Mouse (Mus musculus) 416B (cell line): ENCODE data around the gene Cela1.

ENCODE experiments used
- DNase-seq: peaks from one replicate; pipeline ENCODE4 v3.0.0; 2011; ENCODE audit warnings: low read depth

Gene Cela1

DNA sequence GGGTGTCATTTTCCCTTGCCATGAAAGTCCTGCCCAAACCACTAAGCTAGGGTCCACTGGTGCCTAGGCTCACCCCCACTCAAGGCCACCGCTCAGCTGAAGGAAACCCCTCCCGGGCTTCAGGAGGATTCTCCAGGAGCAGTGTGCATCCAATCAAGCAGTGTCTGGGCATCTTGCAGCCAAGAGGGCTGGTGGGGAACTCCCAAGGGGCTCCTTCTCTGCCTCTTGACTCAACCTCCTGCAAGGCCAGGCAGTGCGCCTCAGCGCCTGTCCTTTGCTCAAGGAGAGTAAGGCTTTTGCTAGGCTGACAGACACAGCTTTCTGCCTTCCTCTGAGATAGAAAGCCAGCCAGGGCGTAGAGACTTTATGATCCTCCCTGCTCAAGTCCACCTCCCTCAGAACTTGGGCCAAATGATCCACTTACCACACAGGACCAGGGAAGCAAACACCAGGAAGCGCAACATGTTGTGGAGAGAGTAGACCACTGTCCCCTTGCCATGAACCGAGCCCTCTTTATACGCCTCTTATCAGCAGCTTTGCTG is at the start of gene Cela1:
Gene Cela1, minus strand, starts transcription at position 492 of the 542 bp plus-strand sequence.
- DNase-seq, result peak; percentile 48

DNA sequence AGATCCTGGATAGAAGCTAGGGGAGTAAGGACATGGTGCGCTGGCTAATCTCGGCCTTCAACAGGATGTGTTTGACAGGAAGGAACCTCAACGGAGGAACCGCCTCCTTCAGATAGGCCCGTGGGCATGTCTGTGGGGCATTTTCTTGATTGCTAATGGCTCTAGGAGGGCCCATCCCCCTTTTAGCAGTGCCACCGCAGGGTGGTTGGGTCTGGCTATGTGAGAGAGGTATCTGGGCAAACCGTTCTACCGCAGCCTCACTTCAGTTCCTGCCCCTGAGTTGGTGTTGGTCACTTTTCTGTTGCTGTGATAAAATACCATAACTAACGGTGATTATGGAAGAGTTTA is 48.2 kb upstream of the Cela1 start:
- peak; percentile 82 for DNase-seq

DNA sequence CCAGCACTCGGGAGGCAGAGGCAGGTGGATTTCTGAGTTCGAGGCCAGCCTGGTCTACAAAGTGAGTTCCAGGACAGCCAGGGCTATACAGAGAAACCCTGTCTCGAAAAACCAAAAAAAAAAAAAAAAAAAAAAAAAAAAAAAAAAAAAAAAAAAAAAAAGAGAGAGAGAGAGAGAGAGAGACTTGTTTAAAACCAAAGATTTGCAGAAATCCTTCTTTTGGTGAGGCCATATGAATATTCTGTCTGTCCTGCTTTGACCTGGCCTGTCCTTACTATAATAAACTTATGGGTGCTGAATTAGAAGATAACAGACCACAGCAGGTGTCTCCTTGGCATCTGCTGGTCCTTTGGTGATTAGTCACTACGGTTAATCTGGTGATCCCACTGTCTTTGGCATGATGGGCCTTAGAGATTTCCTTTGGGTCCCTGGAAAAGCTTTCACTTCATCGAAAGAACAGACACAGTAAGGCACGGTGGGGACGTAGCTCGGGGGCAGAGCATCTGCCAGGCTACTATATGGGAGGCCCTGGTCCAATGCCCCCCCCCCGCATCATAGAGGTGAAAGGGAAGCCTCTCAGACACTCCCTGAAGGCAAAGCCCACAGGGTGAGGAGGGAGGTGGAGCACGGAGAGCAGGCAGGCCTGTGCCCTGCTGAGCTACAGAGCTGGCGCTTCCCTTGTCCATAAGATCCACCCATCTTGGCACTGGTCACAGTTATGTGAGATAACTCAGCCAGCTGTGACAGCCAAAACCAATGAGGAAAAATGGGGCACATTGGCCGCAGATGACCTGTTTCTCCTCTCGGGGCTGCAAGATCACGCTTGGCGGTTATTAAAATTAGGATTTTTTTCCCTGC is 47.6 kb upstream of the Cela1 start:
- DNase-seq, result peak; percentile 66

DNA sequence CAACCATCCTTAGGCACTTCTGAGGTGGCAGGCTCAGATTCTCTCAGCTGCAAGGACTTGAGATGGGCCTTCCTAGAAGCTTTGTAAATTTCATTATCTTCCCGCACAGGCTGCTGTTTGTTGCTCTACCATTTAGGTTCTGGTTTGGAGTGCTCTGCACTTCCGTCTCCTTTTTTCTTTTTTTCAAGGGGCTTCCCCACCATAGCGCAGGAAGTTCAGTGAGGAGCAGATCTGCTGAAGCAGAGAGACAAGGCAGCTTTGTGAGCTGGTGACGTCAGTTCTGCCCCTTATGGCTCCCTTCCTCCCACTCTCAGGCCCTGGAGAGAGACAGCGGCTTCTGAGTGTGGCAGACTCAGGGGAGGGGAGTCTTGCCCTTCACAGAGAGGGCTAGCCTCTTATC is 44.9 kb upstream of the Cela1 start:
- no peak for DNase-seq

DNA sequence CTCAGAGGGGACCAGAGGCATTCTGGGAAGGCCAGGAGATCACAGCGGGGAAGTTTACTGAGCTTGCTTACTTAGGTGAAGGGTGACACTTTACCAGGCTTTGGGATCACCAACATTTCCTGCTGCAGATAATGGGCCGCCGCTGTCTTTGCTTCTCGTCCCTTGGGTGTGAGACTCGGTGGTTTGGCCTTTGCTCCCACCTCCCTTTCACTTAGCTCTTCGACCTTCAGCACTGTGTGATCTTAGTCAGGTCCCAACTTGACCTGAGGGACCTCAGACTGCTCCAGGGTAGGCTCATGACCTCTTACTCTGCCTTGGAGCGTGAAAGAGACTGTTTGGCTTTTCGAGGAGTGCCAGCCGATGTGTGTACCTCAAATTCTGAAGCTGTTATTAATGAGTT is 43.4 kb upstream of the Cela1 start:
- DNase-seq, result no peak

DNA sequence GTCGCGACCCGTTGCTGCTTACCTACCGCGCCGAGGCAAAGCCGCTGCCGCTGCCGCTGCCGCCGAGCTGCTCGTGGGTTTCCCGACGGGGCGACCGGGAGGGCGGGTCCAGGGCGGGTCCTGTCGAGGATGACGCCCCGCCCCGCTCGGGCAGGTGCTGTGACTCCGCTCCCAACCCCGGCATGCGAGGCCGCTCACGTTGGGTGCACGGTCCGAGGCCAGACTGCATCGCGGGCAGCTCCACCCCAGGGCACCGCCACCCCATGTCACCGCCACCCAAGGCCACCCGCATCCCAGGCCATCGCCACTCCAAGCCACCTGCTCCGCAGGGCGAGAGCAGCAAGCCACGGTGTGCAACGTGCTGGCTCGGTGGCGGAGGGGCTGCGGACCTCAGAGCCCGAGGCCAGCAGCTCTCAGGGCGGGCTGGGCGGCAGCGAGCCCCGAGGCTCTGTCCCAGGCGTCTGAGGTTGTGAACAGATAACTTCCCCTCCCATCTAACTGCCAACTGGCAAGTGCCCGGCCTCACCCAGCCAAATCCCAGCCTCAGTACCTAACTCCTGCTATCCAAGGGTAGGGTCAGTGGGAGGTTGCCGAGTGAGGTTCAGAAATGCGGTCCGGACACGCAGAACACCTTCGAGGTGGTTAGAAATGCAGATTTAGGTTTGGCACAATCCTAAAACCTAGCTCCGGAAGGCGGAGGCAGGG is 41.7 kb upstream of the Cela1 start, which contains the start of gene Galnt6:
Gene Galnt6, minus strand, starts transcription at position 96 of the 705 bp plus-strand sequence.
- no peak for DNase-seq

DNA sequence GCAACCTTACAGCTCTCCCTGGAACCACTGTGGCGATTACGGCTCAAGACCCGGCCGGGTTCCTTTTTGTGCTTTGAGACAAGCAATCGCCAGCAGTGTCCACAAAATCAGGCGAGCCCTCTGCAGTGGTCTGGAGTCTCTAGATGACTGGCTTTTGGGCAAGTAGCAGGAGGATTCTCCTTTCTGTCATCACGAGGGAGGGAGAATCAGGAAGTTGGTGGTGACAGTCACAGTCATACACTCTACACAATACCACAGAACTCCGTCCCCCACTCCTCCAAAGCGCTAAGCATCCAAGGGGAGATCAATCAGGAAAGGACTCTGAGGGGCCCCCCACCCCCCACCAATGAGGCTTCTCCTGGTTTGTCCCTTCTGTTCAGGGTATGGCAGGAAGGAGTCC is 40.9 kb upstream of the Cela1 start:
- no peak for DNase-seq

DNA sequence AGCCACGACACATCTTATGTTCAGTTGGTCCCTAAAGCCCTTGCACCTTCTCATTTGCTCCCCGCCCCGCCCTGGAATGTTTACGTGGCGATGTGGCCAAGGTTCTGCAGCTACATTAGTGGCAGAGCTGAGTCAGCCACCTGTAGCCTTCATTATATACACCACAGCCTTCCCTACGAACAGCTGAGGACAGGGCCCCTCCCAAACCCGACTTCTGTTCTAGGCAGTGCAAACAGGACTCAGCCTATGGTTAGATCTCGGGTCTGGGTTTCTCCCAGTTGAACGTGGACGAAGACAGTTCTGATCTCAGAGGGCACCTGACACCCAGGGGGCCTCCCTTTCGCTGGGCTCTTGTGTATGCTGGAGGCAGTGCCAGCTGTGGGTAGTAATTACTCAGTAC is 40.1 kb upstream of the Cela1 start:
- DNase-seq, result no peak

DNA sequence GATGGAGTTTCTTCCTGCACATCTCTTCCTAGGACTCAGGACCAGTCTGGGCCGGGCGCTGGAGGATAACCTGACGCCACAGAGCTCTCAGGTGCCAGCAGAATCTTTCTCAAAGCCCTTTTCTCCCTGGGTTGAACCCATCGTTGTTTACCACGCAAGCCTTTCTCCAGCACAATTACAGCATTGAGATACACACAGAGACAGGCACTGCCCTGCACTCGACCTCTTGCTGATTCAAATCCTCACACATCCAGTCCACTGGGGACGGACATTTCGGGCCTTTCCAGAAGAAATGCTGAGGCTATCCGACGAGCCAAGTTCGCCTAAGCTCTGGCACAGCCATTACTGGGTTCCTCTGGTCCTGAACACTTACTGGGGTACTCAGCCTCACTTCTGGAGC is 39.0 kb upstream of the Cela1 start:
- no peak for DNase-seq

DNA sequence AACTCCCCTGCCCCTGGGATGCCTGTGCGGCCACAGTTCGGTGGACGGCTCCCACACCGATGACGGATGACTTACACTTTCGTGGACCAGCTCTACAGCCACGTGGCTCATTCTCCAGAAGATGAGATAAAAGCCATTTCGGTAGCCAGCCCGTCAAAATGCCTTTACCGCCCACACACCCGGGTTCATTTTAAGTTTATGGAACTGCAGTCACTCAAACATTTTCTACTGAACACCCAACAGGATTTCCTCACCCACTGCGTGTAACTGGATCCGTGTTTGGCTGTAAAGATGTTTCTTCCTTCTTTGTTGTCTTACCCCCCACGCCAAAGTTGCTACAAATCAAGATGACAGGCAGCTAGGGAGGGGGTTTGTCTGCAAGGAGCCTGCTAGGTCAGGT is 35.8 kb upstream of the Cela1 start:
- DNase-seq, result no peak

DNA sequence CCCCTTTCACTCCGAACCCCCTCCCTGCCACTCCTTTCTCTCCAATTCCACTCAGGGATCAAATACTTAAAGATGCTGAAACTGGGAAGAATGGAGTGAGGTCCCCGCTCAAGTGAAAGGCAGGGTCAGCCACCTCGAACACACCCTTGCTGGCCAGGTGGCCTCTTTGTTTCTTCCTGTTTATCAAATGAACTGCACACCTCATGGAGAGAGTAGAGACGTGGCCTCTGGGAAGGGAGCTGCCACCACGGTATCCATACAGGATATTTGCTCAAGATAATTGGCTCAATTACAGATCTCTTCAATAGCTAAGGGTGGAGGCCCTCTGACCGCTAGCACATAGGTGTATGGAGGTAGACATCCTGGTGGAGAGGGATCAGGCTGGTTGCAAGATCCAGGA is 34.8 kb upstream of the Cela1 start:
- no peak for DNase-seq

DNA sequence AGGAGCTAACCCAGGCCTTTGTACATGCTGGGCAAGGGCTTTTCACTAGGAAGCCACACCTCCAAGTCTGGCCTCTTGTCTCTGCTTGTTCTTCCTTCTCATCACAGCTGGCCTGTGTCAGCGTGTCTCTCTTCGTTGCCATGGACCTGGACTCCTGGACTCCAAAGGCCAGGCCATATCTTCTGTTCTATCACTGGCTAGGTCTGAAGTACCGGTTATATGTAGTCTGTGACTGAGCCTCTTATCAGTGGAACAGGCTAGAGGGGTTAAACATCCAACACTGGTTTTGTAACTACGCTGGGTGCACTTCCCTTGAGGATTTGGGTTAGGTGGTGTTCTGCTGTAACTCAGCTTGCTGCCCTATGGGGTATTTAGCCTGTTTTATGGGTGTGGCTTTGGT is 34.3 kb upstream of the Cela1 start:
- no peak for DNase-seq

DNA sequence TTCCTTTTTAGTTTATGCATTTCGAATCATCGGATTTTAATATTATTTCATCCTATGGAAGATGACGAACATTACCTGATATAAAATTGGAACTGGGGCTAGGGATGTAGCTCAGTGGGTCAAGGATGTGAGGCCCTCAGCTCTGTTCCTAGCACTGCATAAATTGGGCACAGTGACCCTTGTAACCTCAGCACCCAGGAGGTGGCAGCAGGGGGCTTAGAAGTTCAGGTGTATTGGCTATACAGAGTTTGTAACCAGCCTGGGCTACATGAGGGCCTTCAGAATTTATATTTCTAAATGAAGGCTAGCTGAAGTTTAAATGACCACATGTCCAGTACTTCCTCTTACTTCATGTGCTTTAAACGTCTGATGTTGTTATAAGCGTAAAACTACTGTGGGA is 33.7 kb upstream of the Cela1 start:
- peak; percentile 34 for DNase-seq

DNA sequence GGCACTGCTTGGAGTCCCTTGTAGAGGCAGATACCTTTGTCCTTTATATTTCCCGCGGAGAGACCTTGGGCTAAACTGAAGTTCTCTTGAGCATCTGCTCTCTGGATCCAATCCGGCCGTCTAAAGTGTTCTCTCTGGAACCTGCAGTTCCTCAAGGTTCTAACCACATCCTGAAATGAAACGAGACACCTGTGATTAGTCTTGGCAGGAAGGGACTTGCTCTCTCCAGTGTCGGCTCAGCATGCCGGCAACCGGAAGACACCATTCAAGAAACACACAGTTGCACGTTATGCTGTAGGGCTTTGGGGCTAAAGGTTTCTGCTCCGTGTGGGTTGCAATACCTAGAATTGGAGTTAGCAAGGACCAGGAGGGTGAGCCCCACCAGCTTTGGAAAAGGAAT is 32.3 kb upstream of the Cela1 start:
- peak; percentile 71 for DNase-seq

DNA sequence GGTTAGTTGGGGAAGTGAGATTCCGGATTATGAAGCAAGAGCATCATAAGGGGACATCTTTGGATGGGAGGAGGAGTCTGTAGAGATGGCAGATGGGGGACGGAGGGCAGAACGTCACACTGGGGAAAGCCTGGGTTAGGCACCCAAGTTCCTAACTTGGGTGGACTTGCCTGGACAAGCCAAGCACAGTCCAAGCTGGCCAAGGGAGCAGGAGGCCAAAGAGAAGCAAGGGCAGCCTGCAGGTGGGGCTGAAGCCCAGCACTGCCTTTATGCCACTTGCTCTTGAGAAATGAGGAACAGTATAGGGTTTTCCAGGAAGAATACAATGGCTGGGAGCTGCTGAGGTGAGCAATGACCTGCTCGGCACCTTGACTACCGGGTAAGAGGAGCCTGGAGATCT is 31.5 kb upstream of the Cela1 start:
- peak; percentile 49 for DNase-seq

DNA sequence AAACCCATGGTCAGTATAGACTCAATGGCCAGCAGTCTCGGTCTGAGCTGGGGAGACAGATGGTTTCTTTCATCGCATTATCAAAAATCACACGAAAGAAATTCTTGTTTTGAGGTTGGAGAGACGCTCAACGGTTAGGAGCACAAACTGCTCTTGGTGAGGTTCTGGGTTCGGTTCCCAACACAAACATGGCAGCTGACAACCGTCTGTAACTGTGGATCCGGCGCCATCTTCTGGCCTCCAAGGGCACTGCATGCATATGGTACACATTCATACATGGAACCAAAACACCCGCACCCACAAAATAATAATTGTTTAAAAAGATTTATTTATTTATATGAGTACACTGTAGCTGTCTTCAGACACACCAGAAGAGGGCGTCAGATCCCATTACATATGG is 30.9 kb upstream of the Cela1 start:
- DNase-seq, result peak; percentile 50

DNA sequence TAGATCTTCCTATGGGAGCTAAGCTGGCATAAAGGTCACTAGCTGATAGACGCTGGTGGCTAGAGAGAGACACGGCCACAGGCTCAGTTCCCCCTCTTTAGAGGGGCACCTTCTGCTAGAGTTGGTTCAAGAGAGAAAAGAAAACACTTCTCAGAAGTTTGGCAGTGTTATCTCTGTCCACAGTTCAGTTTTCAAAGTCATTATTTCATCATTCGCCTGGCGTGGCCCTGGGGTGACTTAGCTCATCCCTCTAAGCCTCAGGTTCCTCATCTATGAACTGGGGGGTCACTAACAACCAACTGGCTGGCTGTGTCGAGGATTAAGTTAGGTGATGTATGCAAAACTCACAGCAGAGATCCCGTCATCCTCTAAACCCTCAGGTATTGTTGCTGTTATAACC is 30.2 kb upstream of the Cela1 start:
- peak; percentile 71 for DNase-seq

DNA sequence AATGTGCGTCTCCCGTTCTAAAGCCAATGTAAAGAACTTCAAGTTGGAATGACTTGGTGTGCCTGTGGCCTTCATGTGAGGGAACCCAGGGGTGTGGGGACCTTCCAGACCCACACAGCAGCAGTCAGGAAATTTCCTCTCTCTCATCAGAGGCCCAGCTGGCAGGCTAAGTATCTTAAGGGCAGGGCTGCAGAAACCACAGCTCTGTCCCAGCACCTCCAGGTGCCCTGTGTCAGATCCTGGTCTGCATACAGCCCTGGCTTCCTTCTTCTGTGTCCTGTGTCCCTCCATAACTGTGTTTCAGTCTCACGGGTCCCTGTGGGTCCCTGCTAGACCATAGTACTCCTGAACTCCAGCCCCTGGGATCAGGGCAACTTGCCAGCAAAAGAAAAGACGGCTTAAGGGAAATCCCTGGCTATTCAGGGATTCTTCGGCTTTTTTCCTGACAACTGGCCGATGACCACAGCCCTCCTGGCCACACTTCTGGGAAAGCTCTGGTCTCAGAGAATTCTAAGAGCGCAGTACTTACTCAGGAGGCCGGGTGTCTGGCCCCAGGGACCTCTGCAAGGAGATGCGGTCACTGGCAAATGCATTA is 27.8 kb upstream of the Cela1 start:
- DNase-seq, result no peak

DNA sequence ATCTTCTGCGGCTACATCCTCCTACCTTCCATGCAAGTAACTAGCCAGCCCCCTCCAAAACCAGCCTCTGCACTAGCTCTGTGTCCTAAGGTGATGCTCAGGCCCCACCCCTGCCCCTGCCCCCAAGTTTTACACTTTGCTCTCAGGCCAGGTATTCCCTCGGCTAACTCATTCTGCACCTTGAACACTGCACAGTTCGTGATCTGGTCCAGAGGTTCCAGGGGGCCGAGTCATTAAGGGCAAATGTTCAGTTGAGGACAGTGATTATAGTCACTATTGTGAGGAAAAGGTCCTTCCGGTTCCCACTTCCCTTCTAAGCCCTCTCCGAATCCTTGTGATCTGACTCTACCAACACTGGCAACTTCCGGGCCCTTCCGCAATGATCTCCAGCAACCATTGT is 26.7 kb upstream of the Cela1 start:
- no peak for DNase-seq

DNA sequence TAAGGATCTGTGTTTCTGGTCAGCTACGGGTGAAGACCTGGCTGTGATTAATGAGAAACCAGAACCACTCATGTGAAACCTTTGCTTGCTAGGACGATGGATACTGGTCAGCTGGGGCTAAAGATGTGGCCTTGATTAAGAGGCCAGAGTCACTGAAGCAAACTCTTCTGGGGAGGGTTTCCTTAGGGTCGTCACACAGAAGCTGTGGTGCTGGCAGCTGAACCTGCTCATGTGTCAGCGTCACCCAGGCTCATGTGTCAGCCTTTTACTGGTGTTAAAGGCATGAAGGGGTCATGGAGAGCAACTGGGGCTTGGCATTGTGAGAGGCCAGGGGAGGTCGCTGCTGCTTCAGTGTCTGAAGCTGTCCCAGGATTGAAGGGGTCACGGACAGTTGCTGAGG is 23.1 kb upstream of the Cela1 start:
- DNase-seq, result no peak

DNA sequence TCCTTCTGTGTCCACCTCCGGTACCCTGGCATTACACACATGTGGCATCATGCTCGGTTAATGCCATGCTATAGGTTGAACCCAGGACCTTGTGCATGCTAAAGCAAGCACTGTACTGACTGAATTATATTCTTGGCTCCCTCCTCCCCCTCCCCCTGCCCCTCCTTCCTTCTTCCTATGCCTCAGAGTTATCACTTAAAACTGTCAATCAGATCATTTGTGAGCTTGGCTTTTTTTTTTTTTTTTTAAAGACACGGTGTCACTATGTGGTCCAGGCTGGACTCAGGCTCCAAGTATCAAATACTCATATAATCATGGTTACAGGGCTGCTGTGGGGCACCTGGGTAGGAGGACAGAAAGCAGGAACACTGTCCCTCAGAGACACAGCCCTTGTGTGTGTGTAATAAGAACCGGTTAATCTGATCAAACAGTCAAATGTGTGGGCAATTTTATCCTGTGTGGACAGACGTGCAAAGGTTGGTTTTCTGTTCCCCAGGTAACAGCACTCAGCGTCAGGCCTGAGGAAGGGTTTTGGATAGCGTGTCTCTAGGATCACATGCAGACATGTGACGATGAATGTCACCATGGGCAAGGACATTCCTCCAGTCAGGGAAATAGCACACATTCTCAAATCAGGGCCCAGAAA is 20.8 kb upstream of the Cela1 start:
- DNase-seq, result peak; percentile 52

DNA sequence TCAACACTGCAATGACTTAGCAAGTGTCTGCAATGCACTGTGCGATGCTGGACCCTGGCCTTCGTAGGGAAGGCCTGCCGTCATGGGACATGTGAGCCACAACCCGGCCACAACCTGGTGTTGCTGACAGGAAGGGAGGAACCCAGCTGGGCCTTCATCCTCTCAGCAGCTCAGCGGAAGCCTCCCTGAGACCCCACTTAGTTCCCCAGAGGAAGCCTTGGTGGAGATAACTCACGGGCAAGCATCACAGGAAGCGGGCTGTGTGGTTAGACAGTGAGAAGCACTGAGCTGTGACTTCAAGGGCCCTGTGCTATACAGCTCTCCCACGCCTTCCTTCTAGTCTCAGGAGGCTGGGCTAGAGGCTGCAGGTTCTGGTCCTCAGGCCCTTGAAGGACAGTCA is 18.5 kb upstream of the Cela1 start:
- peak; percentile 98 for DNase-seq
